Mouse (Mus musculus): ENCODE data around the gene Egln3. TPM values are rescaled to one million over a fixed set of nuclear protein-coding genes. Genes with fewer than 3 reads are reported as not detected.

Egln3 gene
- polyA plus RNA-seq, 1 experiment from 2014 or later = 2.2 TPM

GRCm38 (mm10) chr12:54154771-54155170 lies 48.9 kb downstream of the Egln3 start:
- Histone ChIP-seq H3K9ac (replicated peaks) (no peak overlapping the region), H3K4me3 (no peak overlapping the region), H3K27ac (replicated peaks) (no peak overlapping the region), H3K4me1 (no peaks in the 10 kb centered on the region), H3K9me3 (0 out of 2 replicates have a peak, but pooled peaks cover 4% of the 10 kb centered on the region), H3K4me2 (replicated peaks) (no peak overlapping the region), H3K27me3 (no peaks in the 10 kb centered on the region), H3K36me3 (no peaks in the 10 kb centered on the region)
- ATAC-seq (ENCODE audit: low FRiP score, low read depth) = no peak
- 72% methylated on average over 1 of the region's 1 CpGs for WGBS

DNA sequence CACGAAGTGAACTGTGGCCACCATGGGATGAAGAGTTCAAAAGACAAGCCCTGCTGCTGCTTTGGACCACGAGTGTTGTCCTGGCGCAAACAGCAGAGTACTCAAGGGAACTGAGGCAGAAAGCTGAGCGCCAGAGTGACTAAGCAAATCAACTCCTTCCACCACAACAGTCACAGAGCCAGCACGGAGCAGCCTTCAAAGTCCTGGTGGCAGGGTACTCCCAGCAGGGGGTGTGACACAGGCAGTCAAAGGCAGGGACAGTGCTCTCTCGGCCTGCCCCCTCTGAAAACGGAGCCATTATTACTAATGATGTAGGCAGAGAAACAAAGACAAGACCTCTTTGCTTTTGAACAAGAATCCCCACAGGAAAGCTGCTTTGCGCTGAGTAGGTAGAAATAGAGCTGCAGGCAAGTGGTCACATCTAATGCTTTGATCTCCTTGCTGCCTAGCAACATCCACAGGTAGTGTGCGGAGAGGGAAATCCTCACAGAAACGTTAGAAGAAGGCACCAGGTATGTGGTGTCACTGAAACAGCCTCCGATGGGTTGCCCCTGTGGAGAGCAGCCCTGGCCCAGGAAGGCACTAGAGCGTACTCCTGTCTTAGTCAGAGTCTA lies 56.6 kb downstream of the Egln3 start:
- H3K4me2 ChIP-seq (replicated peaks) = no peak overlapping the region
- peaks cover 4% of the 10 kb centered on the region; the same call in 1 of the 2 replicates for H3K4me1 ChIP-seq
- peaks cover 8% of the 10 kb centered on the region; the same call in 1 of the 2 replicates for H3K27me3 ChIP-seq
- no peak overlapping the region for H3K9ac ChIP-seq (replicated peaks)
- no peak for ATAC-seq (ENCODE audit: low FRiP score, low read depth)
- H3K4me3 ChIP-seq = no peak overlapping the region
- H3K36me3 ChIP-seq = no peaks in the 10 kb centered on the region
- H3K9me3 ChIP-seq = no peaks in the 10 kb centered on the region
- WGBS = 22% methylated on average over 12 of the region's 12 CpGs
- H3K27ac ChIP-seq (replicated peaks) = no peak overlapping the region
